In the genomic region with DNA sequence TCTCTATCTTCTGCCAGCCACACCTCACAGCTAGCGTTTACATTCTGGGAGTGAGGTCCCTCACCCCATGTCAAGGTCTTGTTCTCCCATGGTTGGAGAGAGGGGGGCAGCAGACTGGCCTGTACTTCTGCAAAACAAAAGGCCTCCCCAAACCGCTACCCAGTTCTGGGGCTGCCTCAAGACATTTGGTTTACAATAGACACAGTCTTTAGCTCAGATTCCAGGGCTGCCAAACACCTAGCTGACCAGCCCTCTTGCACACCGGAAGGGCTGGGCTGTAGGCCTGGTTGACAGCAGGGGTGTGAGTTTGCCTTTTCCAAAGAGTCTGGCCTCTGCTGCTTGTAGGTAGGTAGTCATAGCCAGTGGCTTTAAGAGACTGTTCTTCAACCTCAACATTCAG, we compare ENCODE assay signal across 13 mouse cellular contexts. TPM values are rescaled to one million over a fixed set of nuclear protein-coding genes. Genes with fewer than 3 reads are reported as not detected.
DNase-seq lines count a peak whose midpoint lies in the region; ATAC-seq lines count a peak whose summit lies in the region.
"Had no signal": no experiment of that assay in that cellular context is flagged by ENCODE, and none has a peak within 500 bp of the region (broad histone marks: within the 10 kb centered on the region; RNA-seq: fewer than 3 reads in every experiment).

No protein-coding gene starts in this region.

- peaks cover 58% of the 10 kb centered on the region for H3K4me1 ChIP-seq in midbrain, embryonic 10.5 days
- peaks cover 33% of the 10 kb centered on the region for H3K4me1 ChIP-seq in midbrain, embryonic 11.5 days (ENCODE audit: control insufficient read depth, insufficient read depth, low read length)
- H3K4me1 ChIP-seq in forebrain, embryonic 13.5 days: peaks cover 49% of the 10 kb centered on the region
- H3K4me1 ChIP-seq in midbrain, embryonic 13.5 days (replicated peaks): peaks cover 51% of the 10 kb centered on the region

- peak overlapping the region; percentile 90 for H3K4me3 ChIP-seq in midbrain, embryonic 10.5 days
- no peak overlapping the region for H3K4me3 ChIP-seq in midbrain, embryonic 11.5 days (ENCODE audit: low read depth, low read length)
- H3K4me3 ChIP-seq in forebrain, embryonic 13.5 days: peak overlapping the region; percentile 72
- peak overlapping the region; percentile 78 for H3K4me3 ChIP-seq in midbrain, embryonic 13.5 days (replicated peaks)
- H3K4me3 ChIP-seq: heart, embryonic 13.5 days; liver, embryonic 12.5 days had no signal

- no peaks in the 10 kb centered on the region for H3K9me3 ChIP-seq in midbrain, embryonic 10.5 days (replicated peaks)
- H3K9me3 ChIP-seq in midbrain, embryonic 11.5 days (ENCODE audit: control insufficient read depth, low read length): no peaks in the 10 kb centered on the region
- H3K9me3 ChIP-seq in forebrain, embryonic 13.5 days (replicated peaks): no peaks in the 10 kb centered on the region
- no peaks in the 10 kb centered on the region for H3K9me3 ChIP-seq in midbrain, embryonic 13.5 days
- H3K9me3 ChIP-seq: heart, embryonic 13.5 days; liver, embryonic 12.5 days had no signal

- DNase-seq in midbrain, embryonic 10.5 days (ENCODE audit: low spot score): no peak
- no peak for DNase-seq in midbrain, embryonic 11.5 days (ENCODE audit: low spot score, missing footprints)
- no peak for DNase-seq in layer of hippocampus, adult 9-11 months
- DNase-seq in layer of hippocampus, adult 8-10 months (ENCODE audit: low spot score in 2 of 2): no peak
- DNase-seq in thymus, postnatal 10 days (ENCODE audit: low spot score in 2 of 2): no peak
- DNase-seq: gastrocnemius, postnatal 36 days; thymus, adult 18-20 months had no signal

- peaks cover 49% of the 10 kb centered on the region for H3K27me3 ChIP-seq in midbrain, embryonic 10.5 days (ENCODE audit: low read depth, poor library complexity, severe bottlenecking)
- peaks cover 13% of the 10 kb centered on the region for H3K27me3 ChIP-seq in midbrain, embryonic 11.5 days (ENCODE audit: control insufficient read depth, insufficient read depth, low read length)
- H3K27me3 ChIP-seq in forebrain, embryonic 13.5 days: peaks cover 12% of the 10 kb centered on the region
- H3K27me3 ChIP-seq in midbrain, embryonic 13.5 days: no peaks in the 10 kb centered on the region; the same call in 1 of the 2 replicates

- no peak overlapping the region for H3K9ac ChIP-seq in midbrain, embryonic 11.5 days (ENCODE audit: low read length)
- H3K9ac ChIP-seq in forebrain, embryonic 13.5 days: 0 out of 2 replicates have a peak overlapping the region, but pooled peaks have one; percentile 92
- peak overlapping the region; percentile 96; the same call in 1 of the 2 replicates for H3K9ac ChIP-seq in midbrain, embryonic 13.5 days (replicated peaks)
- H3K9ac ChIP-seq: liver, embryonic 12.5 days had no signal

- WGBS in midbrain, embryonic 10.5 days: 37% methylated on average over 3 of the region's 3 CpGs
- 32% methylated on average over 3 of the region's 3 CpGs for WGBS in midbrain, embryonic 11.5 days
- WGBS in forebrain, embryonic 13.5 days: 29% methylated on average over 3 of the region's 3 CpGs
- WGBS in midbrain, embryonic 13.5 days: 39% methylated on average over 3 of the region's 3 CpGs

- H3K36me3 ChIP-seq in midbrain, embryonic 10.5 days: peaks cover 41% of the 10 kb centered on the region
- H3K36me3 ChIP-seq in midbrain, embryonic 11.5 days (ENCODE audit: control insufficient read depth, insufficient read depth, low read length): peaks cover 12% of the 10 kb centered on the region
- peaks cover 33% of the 10 kb centered on the region for H3K36me3 ChIP-seq in forebrain, embryonic 13.5 days (ENCODE audit: poor library complexity, severe bottlenecking)
- peaks cover 36% of the 10 kb centered on the region for H3K36me3 ChIP-seq in midbrain, embryonic 13.5 days
- H3K36me3 ChIP-seq: liver, embryonic 12.5 days had no signal

- no peak for ATAC-seq in midbrain, embryonic 11.5 days (ENCODE audit: low FRiP score)
- ATAC-seq in forebrain, embryonic 13.5 days: no peak
- ATAC-seq in midbrain, embryonic 13.5 days: no peak
- ATAC-seq: CD4-positive, CD25-positive, alpha-beta regulatory T cell, adult 4 months; liver, embryonic 12.5 days; lung, postnatal 0 days had no signal

- H3K4me2 ChIP-seq in midbrain, embryonic 11.5 days: no peak overlapping the region
- peak overlapping the region; percentile 88 for H3K4me2 ChIP-seq in forebrain, embryonic 13.5 days
- peak overlapping the region; percentile 93 for H3K4me2 ChIP-seq in midbrain, embryonic 13.5 days (replicated peaks)
- H3K4me2 ChIP-seq: liver, embryonic 12.5 days had no signal

- H3K27ac ChIP-seq in midbrain, embryonic 10.5 days (replicated peaks): no peak overlapping the region
- no peak overlapping the region for H3K27ac ChIP-seq in midbrain, embryonic 11.5 days (ENCODE audit: low read depth, low read length)
- H3K27ac ChIP-seq in forebrain, embryonic 13.5 days: no peak overlapping the region
- no peak overlapping the region for H3K27ac ChIP-seq in midbrain, embryonic 13.5 days
- H3K27ac ChIP-seq: heart, embryonic 13.5 days; liver, embryonic 12.5 days had no signal

RNA-seq across cellular contexts. Expression of a gene that starts 6.5 kb away (rescaled TPM):
- 36.1 and 50.9 TPM in 2 replicates for polyA plus RNA-seq in midbrain, embryonic 10.5 days (2016; fragmentation: Nextera tagmentation; extraction: Ambion mirVana)
- 35.5 and 39.5 TPM in 2 replicates for polyA plus RNA-seq in midbrain, embryonic 11.5 days (2014; fragmentation: Nextera tagmentation; extraction: Ambion mirVana)
- 82.1 and 94.8 TPM in 2 replicates for polyA plus RNA-seq in forebrain, embryonic 13.5 days (2015; fragmentation: Nextera tagmentation; extraction: Ambion mirVana)
- polyA plus RNA-seq in midbrain, embryonic 13.5 days (2015; fragmentation: Nextera tagmentation; extraction: Ambion mirVana): 139 and 157 TPM in 2 replicates
- 100 to 1,000 TPM; 163 to 193 (median 176) TPM for total RNA-seq in layer of hippocampus, adult 8-10 months (2022)
- polyA plus RNA-seq: CD4-positive, CD25-positive, alpha-beta regulatory T cell, adult 4 months had no signal

RNA-seq across cellular contexts. Expression of a gene that starts 25.5 kb away (rescaled TPM):
- 27.2 and 30.8 TPM in 2 replicates for polyA plus RNA-seq in midbrain, embryonic 10.5 days (2016; fragmentation: Nextera tagmentation; extraction: Ambion mirVana)
- polyA plus RNA-seq in midbrain, embryonic 11.5 days (2014; fragmentation: Nextera tagmentation; extraction: Ambion mirVana): 24.8 and 24.9 TPM in 2 replicates
- polyA plus RNA-seq in forebrain, embryonic 13.5 days (2015; fragmentation: Nextera tagmentation; extraction: Ambion mirVana): 32.5 and 33.3 TPM in 2 replicates
- 28.6 and 29.5 TPM in 2 replicates for polyA plus RNA-seq in midbrain, embryonic 13.5 days (2015; fragmentation: Nextera tagmentation; extraction: Ambion mirVana)
- total RNA-seq in layer of hippocampus, adult 8-10 months (2022): 10 to 100 TPM; 76.3 to 89.4 (median 85.9) TPM

RNA-seq across cellular contexts. Expression of a gene that starts 27.3 kb away (rescaled TPM):
- polyA plus RNA-seq in midbrain, embryonic 10.5 days (2016; fragmentation: Nextera tagmentation; extraction: Ambion mirVana): 11.8 and 12.1 TPM in 2 replicates
- polyA plus RNA-seq in midbrain, embryonic 11.5 days (2014; fragmentation: Nextera tagmentation; extraction: Ambion mirVana): 9.3 and 10.6 TPM in 2 replicates
- polyA plus RNA-seq in forebrain, embryonic 13.5 days (2015; fragmentation: Nextera tagmentation; extraction: Ambion mirVana): 8.9 and 10.3 TPM in 2 replicates
- 10.6 and 13.0 TPM in 2 replicates for polyA plus RNA-seq in midbrain, embryonic 13.5 days (2015; fragmentation: Nextera tagmentation; extraction: Ambion mirVana)
- 10 to 100 TPM; 47.3 to 58.6 (median 52.2) TPM for total RNA-seq in layer of hippocampus, adult 8-10 months (2022)

RNA-seq across cellular contexts. Expression of a gene that starts 40.1 kb away (rescaled TPM):
- 7.1 and 9.8 TPM in 2 replicates for polyA plus RNA-seq in midbrain, embryonic 10.5 days (2016; fragmentation: Nextera tagmentation; extraction: Ambion mirVana)
- polyA plus RNA-seq in midbrain, embryonic 11.5 days (2014; fragmentation: Nextera tagmentation; extraction: Ambion mirVana): 6.1 and 6.3 TPM in 2 replicates
- 6.3 and 7.0 TPM in 2 replicates for polyA plus RNA-seq in forebrain, embryonic 13.5 days (2015; fragmentation: Nextera tagmentation; extraction: Ambion mirVana)
- polyA plus RNA-seq in midbrain, embryonic 13.5 days (2015; fragmentation: Nextera tagmentation; extraction: Ambion mirVana): 10.2 and 12.7 TPM in 2 replicates
- total RNA-seq in layer of hippocampus, adult 8-10 months (2022): 1 to 10 TPM; 6.3 to 8.7 (median 7.3) TPM
